Mouse (Mus musculus): ENCODE results near the gene Tshz2. TPM values are rescaled to one million over a fixed set of nuclear protein-coding genes. Genes with fewer than 3 reads are reported as not detected.
A peak's percentile ranks its signal among the peaks of the same experiment; 100 is the strongest.

Tshz2 gene
- polyA plus RNA-seq, 1 experiment from 2014 or later, result 43.1 TPM

GRCm38 (mm10) chr2:169929540-169930497, 297.0 kb downstream of the Tshz2 start:
- in situ Hi-C loops (cut with MboI; ENCODE audit: low pct_unique_long_range_greater_than_20kb), result no loop called here
- no peaks in the 10 kb centered on the region for H3K27me3 ChIP-seq
- ATAC-seq (no peak), DNase-seq (ENCODE audit: low read depth, low spot score) (no peak)
- ChIA-PET POLR2A (no interaction called here), CTCF (interaction anchor here (1.4 kb wide), 1 partner anchor 21 kb away, joined by 4 read pairs; no protein-coding TSS in a partner anchor)
- TF ChIP-seq CTCF (IDR thresholded peaks at IDR 0.05), result no peak

GRCm38 (mm10) chr2:169935642-169936041, 302.8 kb downstream of the Tshz2 start:
- ATAC-seq (no peak), DNase-seq (ENCODE audit: low read depth, low spot score) (no peak)
- ChIA-PET CTCF (interaction anchor here (1.6 kb wide), 1 partner anchor 12 kb away, joined by 3 read pairs; no protein-coding TSS in a partner anchor), POLR2A (no interaction called here)
- in situ Hi-C loops (cut with MboI; ENCODE audit: low pct_unique_long_range_greater_than_20kb), result no loop called here
- no peaks in the 10 kb centered on the region for H3K27me3 ChIP-seq
- no peak for TF ChIP-seq CTCF (IDR thresholded peaks at IDR 0.05)

GRCm38 (mm10) chr2:169940297-169941142, 307.7 kb downstream of the Tshz2 start:
- TF ChIP-seq CTCF (IDR thresholded peaks at IDR 0.05), result no peak
- ATAC-seq, result no peak
- POLR2A ChIA-PET, result interaction anchor here (0.7 kb wide), 2 partner anchors 10 to 55 kb away, joined by 3 to 6 read pairs; no protein-coding TSS in a partner anchor
- no peaks in the 10 kb centered on the region for H3K27me3 ChIP-seq
- no peak for DNase-seq (ENCODE audit: low read depth, low spot score)
- CTCF ChIA-PET, result no interaction called here
- in situ Hi-C loops (cut with MboI; ENCODE audit: low pct_unique_long_range_greater_than_20kb), result no loop called here

GRCm38 (mm10) chr2:169943727-169944126, 310.9 kb downstream of the Tshz2 start:
- CTCF ChIA-PET, result no interaction called here
- ATAC-seq (no peak), DNase-seq (ENCODE audit: low read depth, low spot score) (no peak)
- in situ Hi-C loops (cut with MboI; ENCODE audit: low pct_unique_long_range_greater_than_20kb), result no loop called here
- no peak for TF ChIP-seq CTCF (IDR thresholded peaks at IDR 0.05)
- POLR2A ChIA-PET, result no interaction called here
- H3K27me3 ChIP-seq, result no peaks in the 10 kb centered on the region

GRCm38 (mm10) chr2:169948139-169948538, 315.3 kb downstream of the Tshz2 start:
- TF ChIP-seq CTCF (IDR thresholded peaks at IDR 0.05), result no peak
- in situ Hi-C loops (cut with MboI; ENCODE audit: low pct_unique_long_range_greater_than_20kb), result no loop called here
- ChIA-PET POLR2A (no interaction called here), CTCF (interaction anchor here (1.5 kb wide), 1 partner anchor 12 kb away, joined by 3 read pairs; no protein-coding TSS in a partner anchor)
- no peaks in the 10 kb centered on the region for H3K27me3 ChIP-seq
- DNase-seq (ENCODE audit: low read depth, low spot score) (no peak), ATAC-seq (no peak)

- in situ Hi-C loops (cut with MboI; ENCODE audit: low pct_unique_long_range_greater_than_20kb), result no loop called here
- POLR2A ChIA-PET, result no interaction called here
These were observed 318.2 kb downstream of the Tshz2 start for GRCm38 (mm10) chr2:169951041-169951440.

GRCm38 (mm10) chr2:169952981-169953380, 320.2 kb downstream of the Tshz2 start:
- TF ChIP-seq CTCF (IDR thresholded peaks at IDR 0.05), result no peak
- CTCF ChIA-PET, result interaction anchor here (1.8 kb wide), 1 partner anchor 11 kb away, joined by 4 read pairs; no protein-coding TSS in a partner anchor
- ATAC-seq (no peak), DNase-seq (ENCODE audit: low read depth, low spot score) (no peak)
- H3K27me3 ChIP-seq, result no peaks in the 10 kb centered on the region
- in situ Hi-C loops (cut with MboI; ENCODE audit: low pct_unique_long_range_greater_than_20kb), result no loop called here
- POLR2A ChIA-PET, result no interaction called here

More at GRCm38 (mm10) chr2:169951041-169951440, 318.2 kb downstream of the Tshz2 start:
- no peak for ATAC-seq
- CTCF ChIA-PET, result interaction anchor here (1.6 kb wide), 1 partner anchor 22 kb away, joined by 4 read pairs; no protein-coding TSS in a partner anchor
- no peak for TF ChIP-seq CTCF (IDR thresholded peaks at IDR 0.05)
- DNase-seq (ENCODE audit: low read depth, low spot score), result no peak
- H3K27me3 ChIP-seq, result no peaks in the 10 kb centered on the region

GRCm38 (mm10) chr2:169958736-169959573, 326.1 kb downstream of the Tshz2 start:
- ChIA-PET CTCF (no interaction called here), POLR2A (interaction anchor here (0.6 to 1.0 kb wide), 2 partner anchors 19 to 38 kb away, joined by 3 read pairs; no protein-coding TSS in a partner anchor)
- no peak for TF ChIP-seq CTCF (IDR thresholded peaks at IDR 0.05)
- in situ Hi-C loops (cut with MboI; ENCODE audit: low pct_unique_long_range_greater_than_20kb), result no loop called here
- DNase-seq (ENCODE audit: low read depth, low spot score) (no peak), ATAC-seq (no peak)
- H3K27me3 ChIP-seq, result no peaks in the 10 kb centered on the region

GRCm38 (mm10) chr2:169961463-169962230, 328.8 kb downstream of the Tshz2 start:
- CTCF ChIA-PET, result no interaction called here
- DNase-seq (ENCODE audit: low read depth, low spot score) (peak; percentile 37), ATAC-seq (peak; percentile 80)
- no peaks in the 10 kb centered on the region for H3K27me3 ChIP-seq
- no peak for TF ChIP-seq CTCF (IDR thresholded peaks at IDR 0.05)
- in situ Hi-C loops (cut with MboI; ENCODE audit: low pct_unique_long_range_greater_than_20kb), result loop anchor here (5.0 to 10.0 kb wide), 5 partner anchors 51 to 329 kb away; partner anchors contain the start of gene Tshz2
- POLR2A ChIA-PET, result no interaction called here

Data from Patski (cell line).